In the genomic region with DNA sequence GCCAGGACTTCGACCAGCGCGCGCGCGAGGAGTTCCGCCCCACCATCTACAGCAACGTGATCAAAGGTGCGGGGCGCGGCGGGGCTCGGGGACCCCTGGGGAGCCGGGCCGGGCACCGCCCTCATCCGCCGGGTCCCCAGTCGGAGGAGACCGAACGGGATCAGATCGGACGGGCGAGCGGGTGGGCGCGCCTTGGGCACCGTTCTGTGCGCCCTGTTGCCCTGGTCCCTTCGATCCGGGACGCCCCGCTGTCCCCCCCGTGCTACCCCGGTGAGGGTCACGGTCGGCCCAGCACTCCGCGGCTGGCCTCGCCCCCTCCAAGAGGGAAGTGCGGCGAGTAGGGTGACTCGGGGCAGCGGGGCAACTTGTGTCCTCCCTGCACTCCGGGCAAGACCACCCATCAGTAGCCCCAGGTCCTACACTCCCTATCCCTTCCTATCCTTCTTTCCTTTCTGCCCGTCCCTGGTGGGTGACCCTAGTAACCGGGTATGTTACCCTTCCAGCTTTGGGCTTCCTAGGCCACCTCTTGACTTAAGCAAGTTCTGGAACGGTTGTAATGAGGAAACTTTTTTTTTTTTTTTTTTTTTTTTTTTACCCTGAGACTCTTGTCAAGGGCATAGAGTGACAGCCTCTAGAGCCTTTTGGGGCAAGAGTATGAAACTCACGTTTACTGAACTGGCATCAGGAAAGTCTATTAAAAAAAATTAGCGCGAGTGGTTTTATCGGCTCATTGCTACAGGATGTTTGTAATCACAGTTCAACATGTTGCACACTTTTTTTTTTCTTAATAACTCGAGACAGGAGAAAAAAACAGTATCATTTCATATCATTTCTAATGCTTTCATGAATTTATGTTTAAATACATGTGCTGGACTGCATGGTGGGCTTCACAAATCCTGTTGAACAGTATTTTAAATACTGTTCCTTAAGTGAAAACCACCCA, we compare ENCODE assay signal across 1 mouse cellular context.
TF ChIP-seq lines count a peak whose summit lies in the region.

No protein-coding gene starts in this region.

TF ChIP-seq in CH12.LX, 34 proteins besides CTCF, POLR2A, EP300 and RAD21 (continued from another document):
- peak; percentile 98 for TF ChIP-seq ZNF384 (IDR thresholded peaks at IDR 0.05; ENCODE audit: low read depth, low read length)
- TF ChIP-seq E2F4 (IDR thresholded peaks at IDR 0.05; ENCODE audit: insufficient replicate concordance, low read depth, low read length), result no peak
- TF ChIP-seq TCF12 (IDR thresholded peaks at IDR 0.05; ENCODE audit: low read depth, low read length), result peak; percentile 62
- TF ChIP-seq IRF4 (IDR thresholded peaks at IDR 0.05; ENCODE audit: low read depth, low read length), result no peak
- TF ChIP-seq SIN3A (IDR thresholded peaks at IDR 0.05; ENCODE audit: low read length), result peak; percentile 54
- no peak for TF ChIP-seq ETS1 (conservative IDR thresholded peaks at IDR 0.05; ENCODE audit: low read depth, low read length)
- peak; percentile 84 for TF ChIP-seq CHD1 (IDR thresholded peaks at IDR 0.05; ENCODE audit: low read depth, low read length)
- no peak for TF ChIP-seq JUND (conservative IDR thresholded peaks at IDR 0.05; ENCODE audit: low read depth, low read length)
- TF ChIP-seq USF1 (IDR thresholded peaks at IDR 0.05; ENCODE audit: low read depth, low read length), result no peak
- TF ChIP-seq USF2 (conservative IDR thresholded peaks at IDR 0.05; ENCODE audit: low read depth, low read length), result no peak
- TF ChIP-seq GABPA (IDR thresholded peaks at IDR 0.05; ENCODE audit: insufficient replicate concordance, low read depth, low read length), result no peak
- peak; percentile 79 for TF ChIP-seq MXI1 (IDR thresholded peaks at IDR 0.05; ENCODE audit: low read depth, low read length)
- no peak for TF ChIP-seq PAX5 (IDR thresholded peaks at IDR 0.05; ENCODE audit: low read length)
- no peak for TF ChIP-seq NRF1 (IDR thresholded peaks at IDR 0.05; ENCODE audit: low read depth, low read length)
- TF ChIP-seq ZC3H11A (IDR thresholded peaks at IDR 0.05; ENCODE audit: low read depth, low read length), result no peak
- TF ChIP-seq RCOR1 (conservative IDR thresholded peaks at IDR 0.05; ENCODE audit: low read depth, low read length), result 0 out of 2 replicates have a peak, but pooled peaks have one; percentile 6
- no peak for TF ChIP-seq CHD2 (IDR thresholded peaks at IDR 0.05; ENCODE audit: low read length)
- TF ChIP-seq UBTF (IDR thresholded peaks at IDR 0.05; ENCODE audit: low read depth, low read length), result peak; percentile 44; the same call in 1 of the 2 replicates
- no peak for TF ChIP-seq MAX (IDR thresholded peaks at IDR 0.05; ENCODE audit: low read length)
- no peak for TF ChIP-seq JUN (IDR thresholded peaks at IDR 0.05; ENCODE audit: insufficient read depth, low read depth, low read length)
- 0 out of 2 replicates have a peak, but pooled peaks have one; percentile 4 for TF ChIP-seq SMC3 (IDR thresholded peaks at IDR 0.05; ENCODE audit: low read depth, low read length)
- 0 out of 2 replicates have a peak, but pooled peaks have one; percentile 53 for TF ChIP-seq TBP (conservative IDR thresholded peaks at IDR 0.05; ENCODE audit: low read depth, low read length)
- 0 out of 2 replicates have a peak, but pooled peaks have one; percentile 10 for TF ChIP-seq MAZ (IDR thresholded peaks at IDR 0.05; ENCODE audit: low read depth, low read length)
